Mouse (Mus musculus): Measurements from ENCODE around the gene Ppp1cb. TPM values are rescaled to one million over a fixed set of nuclear protein-coding genes. Genes with fewer than 3 reads are reported as not detected.

The Ppp1cb gene
- polyA plus RNA-seq, 1 experiment = 21.2 TPM

DNA sequence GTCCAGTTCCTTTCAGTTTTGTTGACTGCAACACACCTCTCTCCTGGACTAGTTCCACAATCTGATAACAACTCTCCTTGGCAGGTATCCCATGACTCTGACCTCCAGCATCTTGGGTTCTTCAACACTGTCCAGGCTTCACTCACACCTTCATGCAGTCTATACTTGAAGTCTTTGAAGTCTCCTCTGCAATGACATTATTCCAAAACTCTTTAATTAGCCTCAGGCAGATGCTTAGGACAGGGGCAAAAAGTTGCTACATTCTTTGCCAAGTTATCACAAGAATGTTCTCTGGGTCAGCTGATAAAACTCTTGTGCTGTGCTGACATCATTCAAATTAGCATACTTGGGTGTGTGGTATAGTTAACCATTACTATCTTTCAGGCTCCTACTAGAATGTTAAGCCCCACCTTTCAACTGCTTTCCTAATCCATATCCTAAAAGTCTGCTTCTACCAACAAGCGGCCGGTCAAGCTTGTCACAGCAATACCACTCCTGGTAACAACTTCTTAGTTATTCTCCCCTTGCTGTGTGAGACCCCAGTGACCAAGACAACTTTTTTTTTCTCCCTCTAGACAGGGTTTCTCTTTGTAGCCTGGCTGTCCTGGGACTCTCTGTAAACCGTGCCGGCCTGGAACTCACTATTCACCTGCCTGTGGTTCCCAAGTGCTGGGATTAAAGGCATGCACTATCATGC is 13.8 kb downstream of the Ppp1cb start:
- no peaks in the 10 kb centered on the region for H3K36me3 ChIP-seq (ENCODE audit: control insufficient read depth, insufficient read depth, low read length)
- no peak overlapping the region for H3K27ac ChIP-seq (ENCODE audit: control insufficient read depth, insufficient read depth, low read depth, low read length)
- H3K4me1 ChIP-seq (ENCODE audit: control insufficient read depth, insufficient read depth, low read length) = no peaks in the 10 kb centered on the region
- TF ChIP-seq CTCF (IDR thresholded peaks at IDR 0.05; ENCODE audit: control insufficient read depth, insufficient read depth, insufficient replicate concordance, low read depth, low read length) = no peak
- TF ChIP-seq POLR2A (IDR thresholded peaks at IDR 0.05; ENCODE audit: control insufficient read depth, low read depth, low read length) = no peak
- H3K4me3 ChIP-seq (ENCODE audit: control insufficient read depth, low read depth, low read length) = no peak overlapping the region
- no peaks in the 10 kb centered on the region for H3K27me3 ChIP-seq (ENCODE audit: control insufficient read depth, insufficient read depth, low read length)

- Histone ChIP-seq H3K36me3 (ENCODE audit: control insufficient read depth, insufficient read depth, low read length) (no peaks in the 10 kb centered on the region), H3K27ac (ENCODE audit: control insufficient read depth, insufficient read depth, low read depth, low read length) (no peak overlapping the region), H3K27me3 (ENCODE audit: control insufficient read depth, insufficient read depth, low read length) (no peaks in the 10 kb centered on the region), H3K4me1 (ENCODE audit: control insufficient read depth, insufficient read depth, low read length) (no peaks in the 10 kb centered on the region), H3K4me3 (ENCODE audit: control insufficient read depth, low read depth, low read length) (no peak overlapping the region)
- TF ChIP-seq CTCF (IDR thresholded peaks at IDR 0.05; ENCODE audit: control insufficient read depth, insufficient read depth, insufficient replicate concordance, low read depth, low read length) (no peak), POLR2A (IDR thresholded peaks at IDR 0.05; ENCODE audit: control insufficient read depth, low read depth, low read length) (no peak)
Observed at GRCm38 (mm10) chr5:32473029-32473352, 14.3 kb downstream of the Ppp1cb start.

DNA sequence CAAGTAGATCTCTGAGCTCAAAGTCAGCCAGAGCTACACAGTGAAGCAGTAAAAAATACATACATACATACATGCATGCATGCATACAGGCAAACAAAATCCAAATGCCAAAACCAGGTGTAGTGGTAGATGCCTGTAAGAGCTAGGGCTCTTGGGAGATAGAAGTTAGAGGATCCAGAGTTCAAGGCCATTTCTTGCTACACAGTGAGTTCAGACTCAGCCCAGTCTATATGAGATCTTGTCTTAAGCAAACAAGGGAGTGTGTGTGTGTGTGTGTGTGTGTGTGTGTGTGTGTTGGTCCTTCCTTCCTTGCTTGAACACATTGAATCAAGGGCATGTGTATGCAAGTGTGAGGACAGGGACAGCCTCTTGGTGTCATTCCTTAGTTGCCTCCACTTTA is 17.9 kb downstream of the Ppp1cb start:
- Histone ChIP-seq H3K27ac (ENCODE audit: control insufficient read depth, insufficient read depth, low read depth, low read length) (no peak overlapping the region), H3K4me1 (ENCODE audit: control insufficient read depth, insufficient read depth, low read length) (no peaks in the 10 kb centered on the region), H3K4me3 (ENCODE audit: control insufficient read depth, low read depth, low read length) (no peak overlapping the region), H3K36me3 (ENCODE audit: control insufficient read depth, insufficient read depth, low read length) (no peaks in the 10 kb centered on the region; the same call in 1 of the 2 replicates), H3K27me3 (ENCODE audit: control insufficient read depth, insufficient read depth, low read length) (no peaks in the 10 kb centered on the region)
- no peak for TF ChIP-seq POLR2A (IDR thresholded peaks at IDR 0.05; ENCODE audit: control insufficient read depth, low read depth, low read length)
- no peak for TF ChIP-seq CTCF (IDR thresholded peaks at IDR 0.05; ENCODE audit: control insufficient read depth, insufficient read depth, insufficient replicate concordance, low read depth, low read length)

- Histone ChIP-seq H3K36me3 (ENCODE audit: control insufficient read depth, insufficient read depth, low read length) (no peaks in the 10 kb centered on the region; the same call in none of the 2 replicates), H3K27me3 (ENCODE audit: control insufficient read depth, insufficient read depth, low read length) (no peaks in the 10 kb centered on the region), H3K4me3 (ENCODE audit: control insufficient read depth, low read depth, low read length) (no peak overlapping the region), H3K4me1 (ENCODE audit: control insufficient read depth, insufficient read depth, low read length) (no peaks in the 10 kb centered on the region), H3K27ac (ENCODE audit: control insufficient read depth, insufficient read depth, low read depth, low read length) (no peak overlapping the region)
- TF ChIP-seq CTCF (IDR thresholded peaks at IDR 0.05; ENCODE audit: control insufficient read depth, insufficient read depth, insufficient replicate concordance, low read depth, low read length) = no peak
- TF ChIP-seq POLR2A (IDR thresholded peaks at IDR 0.05; ENCODE audit: control insufficient read depth, low read depth, low read length) = no peak
Observed at GRCm38 (mm10) chr5:32478972-32479371, 20.3 kb downstream of the Ppp1cb start.

- TF ChIP-seq CTCF (IDR thresholded peaks at IDR 0.05; ENCODE audit: control insufficient read depth, insufficient read depth, insufficient replicate concordance, low read depth, low read length) (no peak), POLR2A (IDR thresholded peaks at IDR 0.05; ENCODE audit: control insufficient read depth, low read depth, low read length) (no peak)
- Histone ChIP-seq H3K4me1 (ENCODE audit: control insufficient read depth, insufficient read depth, low read length) (no peaks in the 10 kb centered on the region), H3K27ac (ENCODE audit: control insufficient read depth, insufficient read depth, low read depth, low read length) (no peak overlapping the region), H3K27me3 (ENCODE audit: control insufficient read depth, insufficient read depth, low read length) (no peaks in the 10 kb centered on the region), H3K36me3 (ENCODE audit: control insufficient read depth, insufficient read depth, low read length) (peaks cover 2% of the 10 kb centered on the region), H3K4me3 (ENCODE audit: control insufficient read depth, low read depth, low read length) (no peak overlapping the region)
Observed at GRCm38 (mm10) chr5:32485430-32485829, 26.8 kb downstream of the Ppp1cb start.

DNA sequence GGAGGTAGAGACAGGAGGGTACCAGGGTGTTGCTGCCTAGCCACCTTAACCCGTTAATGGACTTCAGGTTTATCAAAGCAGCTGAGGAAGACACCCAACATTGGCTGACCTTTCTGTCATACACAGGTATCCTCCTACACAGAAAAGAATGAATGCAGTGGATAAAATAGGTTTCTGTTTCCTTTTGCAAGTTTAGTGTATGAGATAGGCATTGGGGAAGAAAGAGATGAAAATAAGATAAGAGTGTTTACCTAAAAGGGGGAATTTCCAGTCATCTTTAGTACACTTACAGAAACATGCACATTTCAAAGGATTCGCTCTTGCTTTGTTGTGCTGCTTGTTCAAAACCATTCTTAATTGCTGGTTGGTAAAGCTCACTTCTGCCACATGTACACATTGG is 29.4 kb downstream of the Ppp1cb start:
- Histone ChIP-seq H3K27me3 (ENCODE audit: control insufficient read depth, insufficient read depth, low read length) (no peaks in the 10 kb centered on the region), H3K4me1 (ENCODE audit: control insufficient read depth, insufficient read depth, low read length) (no peaks in the 10 kb centered on the region), H3K27ac (ENCODE audit: control insufficient read depth, insufficient read depth, low read depth, low read length) (no peak overlapping the region), H3K36me3 (ENCODE audit: control insufficient read depth, insufficient read depth, low read length) (peaks cover 2% of the 10 kb centered on the region; the same call in 1 of the 2 replicates), H3K4me3 (ENCODE audit: control insufficient read depth, low read depth, low read length) (no peak overlapping the region)
- TF ChIP-seq CTCF (IDR thresholded peaks at IDR 0.05; ENCODE audit: control insufficient read depth, insufficient read depth, insufficient replicate concordance, low read depth, low read length) (no peak), POLR2A (IDR thresholded peaks at IDR 0.05; ENCODE audit: control insufficient read depth, low read depth, low read length) (no peak)

- Histone ChIP-seq H3K4me1 (ENCODE audit: control insufficient read depth, insufficient read depth, low read length) (no peaks in the 10 kb centered on the region), H3K36me3 (ENCODE audit: control insufficient read depth, insufficient read depth, low read length) (no peaks in the 10 kb centered on the region; the same call in 1 of the 2 replicates), H3K4me3 (ENCODE audit: control insufficient read depth, low read depth, low read length) (no peak overlapping the region), H3K27ac (ENCODE audit: control insufficient read depth, insufficient read depth, low read depth, low read length) (no peak overlapping the region), H3K27me3 (ENCODE audit: control insufficient read depth, insufficient read depth, low read length) (no peaks in the 10 kb centered on the region)
- TF ChIP-seq CTCF (IDR thresholded peaks at IDR 0.05; ENCODE audit: control insufficient read depth, insufficient read depth, insufficient replicate concordance, low read depth, low read length) = no peak
- TF ChIP-seq POLR2A (IDR thresholded peaks at IDR 0.05; ENCODE audit: control insufficient read depth, low read depth, low read length) = no peak
Observed at GRCm38 (mm10) chr5:32494084-32494700, 35.5 kb downstream of the Ppp1cb start.
